Mouse (Mus musculus) kidney, adult 2 months (tissue): ENCODE results near the gene Zfp385c. TPM values are rescaled to one million over a fixed set of nuclear protein-coding genes. Genes with fewer than 3 reads are reported as not detected.
A peak's percentile ranks its signal among the peaks of the same experiment; 100 is the strongest.
"Not testable (repeated sequence)": the region's sequence is repeated elsewhere in the genome, so short reads cannot be mapped to it uniquely, and the experiment has no call there.

Experiments
- DNase-seq: peaks from one replicate; pipeline ENCODE4 v3.0.0; 2021
- H3K27ac ChIP-seq: fragments of 200-500 bp; 2 replicates; pipeline ENCODE4 v1.5.1; 2012; ENCODE audit warnings: low read depth, low read length, control low read depth, inconsistent platforms; ENCODE audit not compliant: insufficient read depth
- H3K27me3 ChIP-seq: fragments of 200-500 bp; replicated peaks from 2 replicates; pipeline ENCODE4 v1.6.1; 2012; ENCODE audit warnings: mild to moderate bottlenecking, moderate library complexity, low read length, inconsistent platforms; ENCODE audit not compliant: control insufficient read depth, insufficient read depth
- H3K36me3 ChIP-seq: fragments of 200-500 bp; 2 replicates; pipeline ENCODE4 v1.6.1; 2012; ENCODE audit warnings: mild to moderate bottlenecking, moderate library complexity, low read length, inconsistent platforms; ENCODE audit not compliant: control insufficient read depth, insufficient read depth
- H3K4me1 ChIP-seq: fragments of 200-500 bp; 2 replicates; pipeline ENCODE4 v1.6.1; 2011; ENCODE audit warnings: low read length; ENCODE audit not compliant: control insufficient read depth, insufficient read depth
- H3K4me3 ChIP-seq: fragments of 200-500 bp; 2 replicates; pipeline ENCODE4 v1.5.1; 2011; ENCODE audit warnings: mild to moderate bottlenecking, low read depth, low read length, control low read depth; ENCODE audit not compliant: insufficient read depth
- CTCF ChIP-seq: fragments of 200-500 bp; conservative IDR thresholded peaks from 2 replicates; pipeline ENCODE4 v1.5.1; 2011; ENCODE audit warnings: low read depth, mild to moderate bottlenecking, control low read depth, low read length, moderate library complexity, mixed read lengths; ENCODE audit not compliant: insufficient read depth, insufficient read length
- POLR2A ChIP-seq: fragments of 200-500 bp; IDR thresholded peaks from one replicate; pipeline ENCODE4 v1.6.1; 2011; ENCODE audit warnings: low read depth, low read length, control low read depth
- WGBS: fragments of 180-500 bp; shearing (Covaris S2); methylation state at CpG from one replicate; pipeline ENCODE4 v1.1.7; 2018; 5-methylcytosine and 5-hydroxymethylcytosine counted together
- polyA plus RNA-seq: library from polyadenylated mRNA; depleted of rRNA; stranded (reverse); fragments of >200 nt; gene quantifications from 2 replicates; pipeline ENCODE4 v1.2.3, GENCODE M21; 2012

Zfp385c gene
- polyA plus RNA-seq, 1 experiment: 0.34 TPM

- 1% methylated on average over 40 of the region's 40 CpGs for WGBS
- DNase-seq: peak; percentile 96
Measured at GRCm38 (mm10) chr11:100619485-100619975, 72.7 kb downstream of the Zfp385c start.

GRCm38 (mm10) chr11:100618761-100619484 is 73.3 kb downstream of the Zfp385c start, which contains the start of gene Nkiras2:
TSS of gene Nkiras2 (plus strand) at chr11:100619244.
- H3K27me3 ChIP-seq: no peaks in the 10 kb centered on the region
- H3K4me3 ChIP-seq: peak within 1 kb of the TSS; percentile 99
- H3K36me3 ChIP-seq: no peaks in the 10 kb centered on the region
- H3K4me1 ChIP-seq: peaks cover 11% of the 10 kb centered on the region; the same call in 1 of the 2 replicates
- peak within 1 kb of the TSS; percentile 86 for H3K27ac ChIP-seq
- peak; percentile 61 for DNase-seq
- no peak for TF ChIP-seq CTCF
- no peak for TF ChIP-seq POLR2A
- under 1% methylated on average over 36 of the region's 36 CpGs for WGBS

More at GRCm38 (mm10) chr11:100619485-100619975, 72.7 kb downstream of the Zfp385c start:
- peak overlapping the region; percentile 99 for H3K4me3 ChIP-seq
- TF ChIP-seq CTCF (no peak), POLR2A (peak; percentile 59)
- peaks cover 13% of the 10 kb centered on the region; the same call in 1 of the 2 replicates for H3K4me1 ChIP-seq
- H3K27ac ChIP-seq: peak overlapping the region; percentile 77
- H3K27me3 ChIP-seq: no peaks in the 10 kb centered on the region
- no peaks in the 10 kb centered on the region for H3K36me3 ChIP-seq

GRCm38 (mm10) chr11:100617480-100617879 is 74.8 kb downstream of the Zfp385c start:
- TF ChIP-seq POLR2A: no peak
- TF ChIP-seq CTCF: no peak
- H3K4me1 ChIP-seq: peaks cover 7% of the 10 kb centered on the region; the same call in 1 of the 2 replicates
- H3K36me3 ChIP-seq: no peaks in the 10 kb centered on the region
- 60% methylated on average over 4 of the region's 4 CpGs for WGBS
- H3K27me3 ChIP-seq: no peaks in the 10 kb centered on the region
- H3K27ac ChIP-seq: no peak overlapping the region
- DNase-seq: no peak
- H3K4me3 ChIP-seq: no peak overlapping the region

- not testable (repeated sequence) for H3K4me3 ChIP-seq, H3K27ac ChIP-seq, H3K27me3 ChIP-seq, DNase-seq, H3K4me1 ChIP-seq, H3K36me3 ChIP-seq
- 91% methylated on average over 7 of the region's 7 CpGs for WGBS
Measured at GRCm38 (mm10) chr11:100616836-100617235, 75.4 kb downstream of the Zfp385c start.

GRCm38 (mm10) chr11:100616332-100616731 is 75.9 kb downstream of the Zfp385c start:
- Histone ChIP-seq H3K27ac (no peak overlapping the region), H3K27me3 (no peaks in the 10 kb centered on the region), H3K36me3 (no peaks in the 10 kb centered on the region), H3K4me3 (no peak overlapping the region), H3K4me1 (peaks cover 7% of the 10 kb centered on the region; the same call in 1 of the 2 replicates)
- DNase-seq: no peak
- 85% methylated on average over 5 of the region's 5 CpGs for WGBS
- TF ChIP-seq POLR2A (no peak), CTCF (no peak)

- no peaks in the 10 kb centered on the region for H3K36me3 ChIP-seq
- H3K27me3 ChIP-seq: no peaks in the 10 kb centered on the region
- no peak overlapping the region for H3K4me3 ChIP-seq
- H3K27ac ChIP-seq: no peak overlapping the region
- 85% methylated on average over 3 of the region's 3 CpGs for WGBS
- peak; percentile 41 for DNase-seq
- TF ChIP-seq POLR2A: no peak
- no peak for TF ChIP-seq CTCF
- peaks cover 17% of the 10 kb centered on the region; the same call in 1 of the 2 replicates for H3K4me1 ChIP-seq
Measured at GRCm38 (mm10) chr11:100613241-100613640, 79.0 kb downstream of the Zfp385c start.

GRCm38 (mm10) chr11:100611627-100612026 is 80.6 kb downstream of the Zfp385c start:
- no peak overlapping the region for H3K4me3 ChIP-seq
- no peak for TF ChIP-seq POLR2A
- peak; percentile 26; the same call in 1 of the 2 replicates for TF ChIP-seq CTCF
- WGBS: 76% methylated on average over 6 of the region's 6 CpGs
- H3K27ac ChIP-seq: peak overlapping the region; percentile 3; the same call in 1 of the 2 replicates
- no peaks in the 10 kb centered on the region for H3K27me3 ChIP-seq
- no peak for DNase-seq
- H3K4me1 ChIP-seq: peaks cover 16% of the 10 kb centered on the region; the same call in 1 of the 2 replicates
- H3K36me3 ChIP-seq: no peaks in the 10 kb centered on the region
